Mouse (Mus musculus) ES-Bruce4 (cell line): Measurements from ENCODE around the gene Pear1.

Experiments
- CTCF ChIP-seq: IDR thresholded peaks from one replicate; pipeline ENCODE4 v1.8.1; 2011; ENCODE audit warnings: low read depth, low read length
- EP300 ChIP-seq: IDR thresholded peaks from 2 replicates; pipeline ENCODE4 v1.6.1; 2011; ENCODE audit warnings: low read depth, low read length; ENCODE audit not compliant: insufficient read depth
- POLR2A ChIP-seq: IDR thresholded peaks from one replicate; pipeline ENCODE4 v1.8.1; 2011; ENCODE audit warnings: low read length; ENCODE audit not compliant: insufficient read depth

GRCm38 (mm10) chr3:87761408-87762375 lies 62.4 kb downstream of the Pear1 start:
- TF ChIP-seq POLR2A: no peak
- no peak for TF ChIP-seq CTCF
- TF ChIP-seq EP300: no peak
